Mouse (Mus musculus): ENCODE measurements at regions not wholly inside any gene's neighbourhood (a gene's known extent, or its start where the extent isn't known, plus 50 kb on each side); places are given as distances from the start of the nearest gene placed in this dataset.

DNA sequence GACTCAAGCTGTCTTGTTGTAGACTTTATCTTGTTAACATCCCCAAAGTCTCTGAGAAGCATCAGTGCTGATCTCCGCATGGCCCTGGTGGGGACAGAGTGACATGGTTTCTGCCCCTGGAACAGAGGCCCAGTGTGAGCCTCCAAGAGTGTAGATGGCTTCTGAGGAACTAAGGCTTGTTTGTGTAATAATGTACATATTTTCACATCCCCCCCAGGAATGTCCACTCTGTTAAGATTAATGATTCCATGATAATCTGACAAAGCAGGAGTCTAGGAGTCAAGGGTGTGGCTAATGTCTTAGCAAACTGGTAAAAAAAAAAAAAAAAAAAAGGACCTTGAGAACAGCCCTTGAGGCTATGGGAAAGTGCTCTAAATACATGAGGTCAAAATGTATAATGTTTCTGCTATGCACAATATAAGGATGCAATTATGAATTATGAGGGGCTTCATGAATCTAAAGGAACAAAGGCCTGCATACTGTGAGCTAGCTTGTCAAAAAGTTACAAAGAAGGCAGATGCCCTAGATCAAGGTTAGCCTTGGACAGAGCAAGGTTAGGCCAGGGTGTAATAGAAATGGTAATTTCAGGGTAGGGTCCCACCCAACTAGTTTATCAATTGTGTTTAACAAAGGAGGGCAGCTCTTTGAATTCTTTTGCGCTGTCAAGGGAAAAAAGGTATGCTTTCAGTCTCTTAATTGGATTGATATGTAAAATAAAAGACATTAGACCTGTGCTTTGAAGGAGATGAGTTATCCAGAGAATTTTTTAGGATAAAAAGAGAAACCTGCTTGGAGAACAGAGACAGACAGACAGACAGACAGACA is 886.3 kb downstream of the Gsdmc2 start:
- TF ChIP-seq CTCF (IDR thresholded peaks at IDR 0.05 in 2 of 3, conservative IDR thresholded peaks at IDR 0.05 in 1 of 3; ENCODE audit: control insufficient read depth in 1 of 3, insufficient read depth in 1 of 3, low read depth in 2 of 3, low read length in 3 of 3, poor library complexity in 1 of 3, severe bottlenecking in 1 of 3): no peak
- TF ChIP-seq POLR2A (IDR thresholded peaks at IDR 0.05; ENCODE audit: control insufficient read depth in 1 of 2, insufficient read depth in 1 of 2, low read depth in 1 of 2, low read length in 2 of 2, poor library complexity in 1 of 2): no peak
- no peak for TF ChIP-seq ZC3H11A (IDR thresholded peaks at IDR 0.05; ENCODE audit: low read depth, low read length)
- no peak for TF ChIP-seq MAFK (IDR thresholded peaks at IDR 0.05; ENCODE audit: borderline replicate concordance, low read depth, low read length)
- TF ChIP-seq GABPA (IDR thresholded peaks at IDR 0.05; ENCODE audit: low read depth, low read length): no peak
- TF ChIP-seq RCOR1 (IDR thresholded peaks at IDR 0.05; ENCODE audit: low read depth, low read length): no peak
- no peak for TF ChIP-seq TBP (IDR thresholded peaks at IDR 0.05; ENCODE audit: low read depth, low read length)
- TF ChIP-seq TAL1 (IDR thresholded peaks at IDR 0.05; ENCODE audit: low read length): no peak
- TF ChIP-seq GATA1 (IDR thresholded peaks at IDR 0.05; ENCODE audit: low read depth, low read length): no peak
- TF ChIP-seq ZMIZ1 (IDR thresholded peaks at IDR 0.05; ENCODE audit: low read depth, low read length): no peak
- TF ChIP-seq TCF12 (IDR thresholded peaks at IDR 0.05; ENCODE audit: low read depth, low read length): no peak
- no peak for TF ChIP-seq ELF1 (IDR thresholded peaks at IDR 0.05; ENCODE audit: low read depth, low read length)
